Mouse (Mus musculus) heart, postnatal 0 days (tissue): ENCODE results near the gene Olfr6.

Experiments used
- CTCF ChIP-seq: IDR thresholded peaks from 2 replicates; pipeline ENCODE4 v1.5.1; 2016; ENCODE audit warnings: antibody characterized with exemption, control low read depth, low read depth
- EP300 ChIP-seq: IDR thresholded peaks from 2 replicates; pipeline ENCODE4 v1.6.1; 2016; ENCODE audit warnings: antibody characterized with exemption, low read depth

- TF ChIP-seq CTCF (no peak), EP300 (no peak)
Measured at GRCm38 (mm10) chr7:107004169-107004568, 40.4 kb upstream of the Olfr6 start.
